Mouse (Mus musculus) heart, adult 8-10 months (tissue): ENCODE results near the gene Jph4. TPM values are rescaled to one million over a fixed set of nuclear protein-coding genes. Genes with fewer than 3 reads are reported as not detected.

Source experiments
- DNase-seq: peaks from one replicate; pipeline ENCODE4 v3.0.0; 2022; ENCODE audit warnings: low spot score
- total RNA-seq, 4 experiments: library from RNA; stranded (reverse); gene quantifications; 2 replicates each; pipeline ENCODE4 v1.2.4; 2022

Gene Jph4
- total RNA-seq, 4 experiments from 2014 or later: 0.09 to 0.17 (median 0.09) TPM; not detected in 1

DNA sequence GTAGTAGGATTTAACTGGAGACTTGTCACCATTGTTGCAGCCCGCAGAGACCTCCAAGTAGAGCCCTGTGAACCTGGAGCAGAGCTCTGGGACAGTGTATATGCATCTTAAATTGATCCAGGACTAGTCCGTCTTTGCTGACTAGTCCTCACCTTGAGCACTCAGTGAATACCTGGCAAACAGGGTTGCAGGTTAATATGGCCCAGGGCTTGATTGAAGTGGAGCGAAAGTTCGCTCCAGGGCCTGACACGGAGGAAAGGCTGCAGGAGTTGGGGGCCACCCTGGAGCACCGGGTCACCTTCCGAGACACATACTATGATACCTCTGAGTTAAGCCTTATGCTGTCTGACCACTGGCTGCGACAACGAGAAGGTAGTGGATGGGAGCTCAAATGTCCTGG lies 21.5 kb downstream of the Jph4 start:
- no peak for DNase-seq

DNA sequence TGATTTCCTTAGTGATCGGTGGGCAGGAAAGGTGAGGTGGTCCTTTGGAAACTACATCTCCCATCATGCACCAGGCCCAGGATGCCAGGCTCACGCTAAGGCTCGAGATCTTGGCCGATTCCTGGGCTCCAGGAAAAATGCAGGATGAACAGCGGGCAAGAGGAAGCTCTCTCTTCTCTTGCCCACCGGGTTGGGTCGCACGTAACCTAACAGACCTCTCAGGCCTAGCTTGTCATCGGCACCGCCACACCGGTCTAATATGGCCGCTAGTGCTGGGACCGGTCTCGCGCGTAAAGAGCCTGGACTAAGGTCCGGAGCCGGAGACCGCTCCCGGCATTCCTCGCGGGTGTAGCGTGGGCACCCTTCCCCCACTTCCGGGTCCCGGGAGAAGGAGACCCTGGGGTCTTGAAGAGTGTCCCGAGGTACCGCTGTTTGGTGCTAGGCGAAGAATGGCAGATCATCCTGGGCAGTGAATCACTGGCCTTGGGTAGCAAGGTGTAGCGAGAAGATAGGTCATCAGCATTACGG lies 22.0 kb downstream of the Jph4 start, which contains the start of gene Thtpa:
TSS of gene Thtpa (plus strand) at position 81 of the 528 bp plus-strand sequence.
- peak; percentile 71 for DNase-seq

GRCm38 (mm10) chr14:55093927-55094326 lies 22.8 kb downstream of the Jph4 start:
- no peak for DNase-seq

DNA sequence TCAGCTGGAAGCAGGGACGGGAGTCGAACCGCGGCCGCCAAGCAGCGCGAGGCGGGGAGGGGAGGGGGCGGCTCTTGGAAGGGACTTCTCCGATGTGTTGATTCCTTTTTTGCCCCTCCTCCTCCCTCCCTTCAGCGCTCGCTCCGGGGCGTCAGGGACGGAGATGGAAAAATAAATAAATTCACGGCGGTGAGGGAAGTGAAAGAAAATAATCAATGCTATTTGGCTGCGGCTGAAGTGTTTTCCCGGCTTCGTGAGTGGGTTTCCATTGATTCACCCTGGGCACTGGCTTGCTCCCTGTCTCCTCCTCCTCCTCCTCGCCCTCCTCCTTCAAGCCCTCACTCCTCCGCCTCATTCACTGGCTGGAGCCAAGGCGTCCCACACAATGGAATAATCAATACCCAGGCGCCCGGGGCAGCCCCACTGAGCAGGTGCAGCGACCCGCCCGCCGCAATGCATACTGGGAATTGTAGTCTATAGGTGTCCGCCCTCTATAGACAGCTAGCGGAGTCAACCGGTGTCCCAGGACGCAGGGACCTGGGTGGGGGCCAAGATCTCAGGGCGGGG lies 24.6 kb downstream of the Jph4 start, which contains the start of gene Zfhx2:
TSS of gene Zfhx2 (minus strand) at position 314 of the 567 bp plus-strand sequence.
- peak; percentile 92 for DNase-seq

- DNase-seq: no peak
Observed at GRCm38 (mm10) chr14:55091209-55091865, 25.4 kb downstream of the Jph4 start.

GRCm38 (mm10) chr14:55089199-55089947 lies 27.4 kb downstream of the Jph4 start:
- no peak for DNase-seq

DNA sequence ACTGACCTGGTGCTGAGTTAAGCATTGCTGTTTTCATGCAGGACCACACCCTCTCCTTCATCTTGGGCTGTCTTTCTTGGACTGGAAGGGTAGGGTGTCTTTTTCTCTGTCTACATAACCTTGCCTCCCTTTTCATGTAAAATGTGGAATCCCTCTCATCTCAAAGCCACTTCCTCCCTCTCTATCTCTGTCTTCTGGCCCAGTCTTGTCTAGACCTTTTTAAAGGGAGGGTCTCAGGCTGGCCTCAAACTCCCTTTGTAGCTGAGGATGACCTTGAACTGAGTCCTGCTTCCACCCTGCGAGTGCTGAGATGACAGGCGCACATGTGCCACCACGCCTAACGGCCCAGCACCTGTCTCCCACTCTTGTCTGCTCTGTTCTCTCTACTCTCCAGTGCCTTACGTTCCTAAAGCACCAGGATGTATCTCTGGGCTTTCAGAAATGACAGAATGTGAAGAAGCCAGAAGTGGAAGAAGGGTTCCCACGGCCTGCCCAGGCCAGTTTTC lies 30.7 kb downstream of the Jph4 start:
- no peak for DNase-seq

DNA sequence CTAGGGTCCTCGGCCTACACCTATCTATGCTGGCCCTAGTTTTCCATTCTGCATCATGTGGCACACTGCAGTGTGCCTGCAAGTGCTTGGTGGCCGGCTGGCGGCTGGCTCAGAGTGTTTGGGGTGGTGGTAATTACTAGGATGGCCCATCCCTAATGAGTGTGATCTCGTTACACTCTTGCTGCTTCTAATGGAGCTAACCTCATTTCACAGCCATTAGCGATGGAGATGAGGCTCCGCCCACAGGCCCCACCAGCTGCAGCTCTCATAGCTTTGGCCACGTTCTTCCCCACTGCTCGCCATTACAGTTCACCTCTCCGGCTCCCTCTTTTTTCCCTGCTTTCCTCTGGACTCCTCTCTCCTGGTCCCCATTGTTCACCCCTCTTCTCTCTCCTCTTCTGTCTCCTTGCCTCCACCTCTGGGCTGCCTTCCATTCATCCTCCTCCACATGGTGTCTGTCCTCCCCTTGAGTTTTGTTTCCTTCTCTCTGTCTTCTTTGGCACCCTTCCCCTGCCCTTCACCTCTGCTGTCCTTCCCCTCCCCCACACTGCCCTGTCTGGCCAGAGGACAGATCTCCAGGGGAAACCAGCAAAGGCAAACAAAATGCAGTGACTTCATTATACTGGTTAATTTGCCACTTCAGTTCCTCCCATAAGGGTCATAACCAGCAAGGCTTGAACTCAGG lies 31.3 kb downstream of the Jph4 start:
- DNase-seq: no peak

DNA sequence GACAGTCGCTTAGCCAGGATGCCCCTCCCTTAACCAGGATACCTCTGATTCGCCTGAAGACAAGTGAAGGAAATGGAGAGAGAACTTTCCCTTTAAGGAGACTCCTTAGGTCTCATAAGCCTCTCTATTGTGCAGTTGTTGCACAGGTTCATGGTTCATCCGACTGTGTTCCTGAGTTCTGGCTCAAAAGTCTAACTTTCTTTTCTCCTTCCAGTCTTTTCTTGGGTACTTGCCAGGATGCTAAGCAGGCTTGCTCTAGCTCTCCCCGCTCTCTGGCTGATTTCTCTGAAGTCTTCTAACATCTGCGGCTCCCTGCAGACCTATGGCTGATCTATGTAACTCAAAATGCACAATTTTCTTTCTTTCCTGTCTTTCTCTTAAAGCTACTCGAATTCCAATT lies 33.3 kb downstream of the Jph4 start:
- no peak for DNase-seq

DNA sequence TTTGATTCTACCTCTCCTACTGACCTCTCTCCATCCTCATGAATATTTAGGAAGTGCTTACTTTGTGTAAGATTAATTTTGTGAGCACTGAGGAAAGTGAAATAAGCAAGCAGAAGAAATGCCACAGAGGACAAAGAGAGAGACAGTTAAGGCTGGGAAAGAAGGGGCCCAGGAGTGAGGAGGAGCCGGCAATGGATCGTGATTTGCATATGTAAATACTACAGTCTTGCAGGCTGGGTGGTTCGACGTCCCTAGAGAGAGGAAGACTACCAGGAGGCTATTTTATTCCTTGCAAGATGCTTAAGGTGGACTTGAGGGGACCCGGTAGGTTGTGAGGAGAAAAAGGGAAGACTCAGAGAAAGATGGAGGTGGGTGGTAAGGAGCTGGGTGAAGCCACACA lies 35.6 kb downstream of the Jph4 start:
- DNase-seq: no peak

DNA sequence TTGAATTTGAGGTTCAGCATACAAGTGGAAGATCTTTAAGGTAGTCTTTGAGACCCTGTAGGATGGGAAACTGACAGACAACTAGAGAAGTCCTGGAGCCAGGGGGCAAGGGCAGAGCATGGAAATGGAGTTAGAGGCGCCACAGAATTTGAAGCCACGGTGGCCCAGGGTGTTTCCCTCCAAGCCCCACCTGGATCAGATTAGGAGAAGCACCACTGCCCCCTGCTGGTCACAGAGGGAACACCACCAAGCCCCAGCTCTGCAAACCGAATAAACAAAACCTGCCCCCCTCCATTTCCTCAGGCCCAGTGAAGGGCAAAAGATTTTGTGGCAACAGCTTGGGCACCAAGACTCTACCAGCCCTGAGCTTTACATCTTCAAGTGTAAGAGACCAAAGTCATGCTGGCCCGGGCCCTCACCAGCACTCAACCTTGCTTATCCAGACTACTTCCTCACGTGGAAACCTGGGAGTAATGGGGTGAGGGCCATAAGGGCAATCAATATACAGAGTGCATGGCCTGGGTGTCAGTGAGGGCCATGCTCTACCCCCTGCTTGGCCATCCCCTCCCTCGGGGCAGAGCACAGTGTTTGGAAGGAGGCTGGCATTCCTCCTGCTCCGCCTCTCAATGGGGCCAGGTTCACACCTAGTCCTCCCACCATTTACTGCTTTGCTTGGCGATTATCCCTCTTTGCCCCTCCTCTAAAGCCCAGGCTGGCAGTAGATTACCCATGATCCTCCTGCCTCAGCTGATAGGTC lies 37.3 kb downstream of the Jph4 start:
- DNase-seq: peak; percentile 43

DNA sequence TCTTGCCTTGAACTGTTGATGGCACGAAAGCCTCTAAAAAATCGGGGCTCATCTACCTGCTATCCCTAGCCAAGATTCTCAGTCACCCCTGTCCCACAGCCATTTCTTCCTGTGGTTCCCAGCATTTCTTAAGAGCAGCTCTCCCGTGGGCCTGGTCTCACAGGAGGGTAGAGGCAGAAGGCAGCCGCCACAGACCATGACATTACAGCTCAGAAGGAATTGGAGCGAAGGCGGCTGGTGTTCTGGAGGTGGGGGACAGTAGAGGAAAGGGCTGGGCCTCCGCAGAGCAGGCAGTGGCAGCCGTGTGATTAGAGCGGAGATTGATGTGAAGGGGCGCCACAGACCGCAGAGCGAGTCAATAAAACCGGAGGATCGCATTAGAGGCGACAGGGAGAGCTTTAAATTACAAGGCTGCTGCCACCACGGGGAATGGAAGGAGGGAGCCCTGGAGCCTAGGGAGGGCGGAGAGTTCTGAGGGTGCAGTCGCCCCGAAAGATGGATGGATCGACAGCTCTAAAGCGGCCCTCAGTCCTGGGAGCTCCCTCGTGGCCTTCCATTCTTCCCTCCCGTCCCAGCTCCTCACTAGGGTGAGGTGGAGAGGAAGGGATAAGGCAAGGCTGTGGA lies 38.3 kb downstream of the Jph4 start:
- DNase-seq: no peak

DNA sequence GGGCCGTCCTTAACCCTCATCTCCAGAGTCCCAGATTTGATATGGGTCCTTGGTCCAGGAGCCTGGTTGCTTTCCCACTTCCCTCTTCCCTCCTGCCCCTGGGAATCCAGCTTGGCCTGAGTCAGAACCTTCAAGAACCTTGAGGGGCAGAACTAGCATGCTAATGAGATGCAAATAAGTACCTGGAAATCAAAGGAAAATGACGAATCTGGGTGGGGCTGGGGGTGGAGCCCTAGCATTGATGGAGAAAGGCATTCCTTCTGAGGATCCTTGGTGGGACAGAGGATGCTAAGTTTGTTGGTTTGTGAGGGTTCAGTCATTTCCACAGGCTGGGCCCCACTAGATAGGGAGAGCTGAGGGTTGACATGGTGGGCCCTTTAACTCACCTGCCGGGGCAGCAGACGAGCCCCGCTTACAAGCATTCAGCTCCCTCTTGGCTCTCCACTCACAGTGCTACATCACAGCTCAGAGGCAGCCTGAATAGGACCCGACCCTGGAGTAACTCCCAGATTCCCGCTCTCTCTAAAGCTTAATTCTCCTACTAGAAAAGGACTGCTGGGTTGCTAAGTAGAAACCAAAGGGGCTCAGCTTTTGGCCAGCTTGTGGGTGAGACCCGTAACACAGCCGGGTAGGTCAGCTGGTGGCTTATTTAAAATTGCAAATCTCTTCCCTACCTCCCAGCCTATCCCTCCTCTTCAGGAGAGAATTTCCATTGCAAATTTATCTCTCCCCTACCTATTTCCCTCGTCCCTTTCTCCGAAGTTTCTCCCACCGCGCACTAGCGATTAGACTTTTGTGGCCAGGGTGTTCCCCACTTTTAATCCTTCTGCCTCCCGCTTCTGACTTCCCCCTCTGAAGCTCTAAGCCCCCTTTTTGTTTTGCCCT lies 39.0 kb downstream of the Jph4 start:
- no peak for DNase-seq

- DNase-seq: no peak
Observed at GRCm38 (mm10) chr14:55076956-55077355, 39.8 kb downstream of the Jph4 start.

DNA sequence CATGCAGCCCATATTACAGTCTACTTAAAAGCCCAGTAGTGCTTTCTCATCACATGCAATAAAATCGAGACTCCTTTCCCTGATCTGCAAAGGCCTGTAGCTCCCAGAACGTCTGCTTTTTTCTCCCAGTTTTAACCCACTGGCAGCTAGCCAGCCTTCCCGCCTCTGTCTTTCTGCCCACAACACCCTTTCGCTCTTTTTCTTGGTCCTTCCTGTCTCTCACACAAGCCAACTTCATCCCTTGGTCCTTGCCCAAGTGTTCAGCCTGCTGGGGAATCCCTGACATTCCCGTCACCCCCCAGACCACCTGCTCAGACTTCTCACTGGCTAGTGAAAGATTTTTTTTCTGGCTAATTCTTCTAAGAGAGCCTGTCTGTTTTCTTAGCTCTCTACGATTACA lies 40.5 kb downstream of the Jph4 start:
- DNase-seq: no peak

DNA sequence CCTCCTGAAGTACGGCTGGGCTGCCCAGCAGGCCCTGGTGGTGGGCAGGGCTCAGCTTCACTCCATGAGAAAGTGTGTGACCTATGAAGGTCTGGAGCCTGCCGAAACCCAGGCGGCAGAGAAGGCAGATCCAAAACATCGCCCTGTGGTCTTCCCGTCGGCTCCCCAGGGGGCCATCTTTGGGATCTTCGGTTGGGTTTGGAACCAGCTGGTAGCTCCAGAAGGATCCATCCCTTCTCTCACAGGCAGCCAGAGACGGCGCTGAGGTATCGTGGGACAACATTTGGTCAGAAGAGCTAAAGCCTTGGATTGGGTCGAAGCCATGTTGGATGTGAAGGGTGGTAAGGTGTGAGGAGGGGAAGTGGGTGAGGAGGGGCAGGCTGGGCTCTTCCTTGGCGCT lies 42.3 kb downstream of the Jph4 start:
- DNase-seq: no peak

DNA sequence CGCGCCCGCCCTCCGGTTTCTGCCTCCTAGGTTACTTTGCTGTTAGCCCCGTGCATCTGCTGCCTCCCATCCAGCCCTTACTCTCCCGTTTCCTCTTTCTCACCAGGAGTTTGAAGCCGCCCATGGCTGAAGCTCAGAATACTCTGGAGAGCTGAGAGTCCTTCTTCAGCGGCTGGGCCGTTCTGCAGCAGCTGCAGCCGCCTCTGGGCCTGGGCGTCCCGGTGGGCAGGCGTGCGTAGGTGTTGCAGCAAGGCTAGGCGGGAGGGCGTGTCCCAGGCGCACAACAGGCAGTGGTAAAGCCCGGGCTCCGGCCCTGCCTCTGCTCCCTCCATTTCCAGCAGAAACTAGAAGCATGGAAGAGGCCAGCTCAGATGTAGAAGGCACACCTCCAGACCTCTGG lies 45.0 kb downstream of the Jph4 start:
- no peak for DNase-seq

GRCm38 (mm10) chr14:55066042-55066441 lies 50.7 kb downstream of the Jph4 start:
- DNase-seq: no peak

DNA sequence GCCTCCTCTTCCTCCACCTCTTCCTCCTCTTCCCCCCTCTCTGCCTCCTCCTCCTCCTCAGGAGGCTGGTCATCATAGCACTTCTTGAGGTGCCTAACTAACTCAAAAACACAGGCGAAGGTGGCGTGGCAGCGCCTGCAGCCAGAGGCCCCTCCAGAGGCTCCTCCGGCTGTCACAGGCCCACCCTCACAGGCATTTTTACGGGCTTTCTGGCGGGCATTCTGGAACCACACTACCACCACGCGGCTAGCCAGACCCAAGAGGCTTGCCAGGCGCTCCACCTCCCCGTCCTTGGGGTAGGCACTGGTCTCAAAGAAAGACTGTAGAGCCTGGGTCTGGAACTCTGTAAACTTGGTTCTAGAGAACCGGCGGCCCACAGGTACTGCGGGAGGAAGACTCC lies 51.3 kb downstream of the Jph4 start:
- DNase-seq: no peak
